Mouse (Mus musculus): ENCODE measurements around the gene Tmem97. TPM values are rescaled to one million over a fixed set of nuclear protein-coding genes. Genes with fewer than 3 reads are reported as not detected.

Gene Tmem97
- total and polyA plus RNA-seq, 3 experiments, result 30.4 to 67.8 (median 65.1) TPM

GRCm38 (mm10) chr11:78509148-78509547 is 41.4 kb downstream of the Tmem97 start:
- ATAC-seq (ENCODE audit: extremely low read depth, insufficient number of reproducible peaks, low FRiP score, poor library complexity, severe bottlenecking) (no peak), DNase-seq (ENCODE audit: low spot score) (no peak)
- TF ChIP-seq TAL1 (conservative IDR thresholded peaks at IDR 0.05; ENCODE audit: low read depth, low read length) (no peak), CTCF (IDR thresholded peaks at IDR 0.05; ENCODE audit: low read depth, low read length) (no peak), GATA2 (IDR thresholded peaks at IDR 0.05; ENCODE audit: borderline replicate concordance, low read depth, low read length) (no peak), POLR2AphosphoS5 (IDR thresholded peaks at IDR 0.05; ENCODE audit: insufficient replicate concordance, low read depth, low read length) (no peak), GATA1 (IDR thresholded peaks at IDR 0.05; ENCODE audit: borderline replicate concordance, low read length) (no peak)
- H3K4me3 ChIP-seq (ENCODE audit: low read depth, low read length), result no peak overlapping the region
- peaks cover 26% of the 10 kb centered on the region for H3K4me1 ChIP-seq (ENCODE audit: insufficient read depth, low read depth, low read length)
- H3K9me3 ChIP-seq (replicated peaks), result no peaks in the 10 kb centered on the region
- no peaks in the 10 kb centered on the region for H3K27me3 ChIP-seq (ENCODE audit: insufficient read depth, low read length)
- H3K36me3 ChIP-seq (replicated peaks), result peaks cover 63% of the 10 kb centered on the region

DNA sequence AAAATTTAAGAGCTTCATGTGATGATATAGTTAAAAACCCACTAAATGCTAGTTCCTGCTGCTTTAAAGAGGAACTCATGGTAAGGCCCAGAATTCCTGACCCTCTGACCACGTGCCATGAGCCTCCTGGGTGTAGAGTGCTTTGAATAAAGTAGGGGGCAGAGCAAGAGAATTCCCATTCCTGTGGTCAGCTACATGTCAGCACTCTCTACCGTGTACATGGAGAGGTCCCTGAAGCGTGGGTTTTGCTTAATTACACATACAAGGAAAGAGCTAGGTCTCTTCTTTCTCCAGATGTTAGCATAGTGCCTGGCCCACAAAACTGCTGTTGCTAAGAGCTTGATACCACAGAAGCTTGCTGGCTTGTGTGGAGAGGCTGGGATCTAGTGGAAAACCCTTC is 45.1 kb downstream of the Tmem97 start:
- peaks cover 7% of the 10 kb centered on the region; the same call in 1 of the 2 replicates for H3K27me3 ChIP-seq (ENCODE audit: insufficient read depth, low read length)
- DNase-seq (ENCODE audit: low spot score) (no peak), ATAC-seq (ENCODE audit: extremely low read depth, insufficient number of reproducible peaks, low FRiP score, poor library complexity, severe bottlenecking) (no peak)
- no peak for TF ChIP-seq CTCF (IDR thresholded peaks at IDR 0.05; ENCODE audit: low read depth, low read length)
- no peak for TF ChIP-seq TAL1 (conservative IDR thresholded peaks at IDR 0.05; ENCODE audit: low read depth, low read length)
- no peak for TF ChIP-seq POLR2AphosphoS5 (IDR thresholded peaks at IDR 0.05; ENCODE audit: insufficient replicate concordance, low read depth, low read length)
- no peak for TF ChIP-seq GATA2 (IDR thresholded peaks at IDR 0.05; ENCODE audit: borderline replicate concordance, low read depth, low read length)
- TF ChIP-seq GATA1 (IDR thresholded peaks at IDR 0.05; ENCODE audit: borderline replicate concordance, low read length), result no peak
- no peak overlapping the region for H3K4me3 ChIP-seq (ENCODE audit: low read depth, low read length)
- H3K9me3 ChIP-seq (replicated peaks), result no peaks in the 10 kb centered on the region
- peaks cover 62% of the 10 kb centered on the region for H3K36me3 ChIP-seq (replicated peaks)
- peaks cover 4% of the 10 kb centered on the region; the same call in 1 of the 2 replicates for H3K4me1 ChIP-seq (ENCODE audit: insufficient read depth, low read depth, low read length)

GRCm38 (mm10) chr11:78502909-78503650 is 47.5 kb downstream of the Tmem97 start, which contains the start of gene Sebox:
TSS of gene Sebox (plus strand) at chr11:78503447.
- no peak for DNase-seq (ENCODE audit: low spot score)

GRCm38 (mm10) chr11:78501529-78501928 is 49.0 kb downstream of the Tmem97 start:
- ATAC-seq (ENCODE audit: extremely low read depth, insufficient number of reproducible peaks, low FRiP score, poor library complexity, severe bottlenecking) (no peak), DNase-seq (ENCODE audit: low spot score) (no peak)
- H3K4me1 ChIP-seq (ENCODE audit: insufficient read depth, low read depth, low read length), result peaks cover 21% of the 10 kb centered on the region
- H3K36me3 ChIP-seq (replicated peaks), result peaks cover 25% of the 10 kb centered on the region
- H3K9me3 ChIP-seq (replicated peaks), result no peaks in the 10 kb centered on the region
- H3K4me3 ChIP-seq (ENCODE audit: low read depth, low read length), result no peak overlapping the region
- TF ChIP-seq CTCF (IDR thresholded peaks at IDR 0.05; ENCODE audit: low read depth, low read length), result no peak
- no peak for TF ChIP-seq GATA1 (IDR thresholded peaks at IDR 0.05; ENCODE audit: borderline replicate concordance, low read length)
- TF ChIP-seq GATA2 (IDR thresholded peaks at IDR 0.05; ENCODE audit: borderline replicate concordance, low read depth, low read length), result no peak
- H3K27me3 ChIP-seq (ENCODE audit: insufficient read depth, low read length), result peaks cover 38% of the 10 kb centered on the region

More at GRCm38 (mm10) chr11:78502909-78503650, 47.5 kb downstream of the Tmem97 start, which contains the start of gene Sebox:
- no peak for TF ChIP-seq GATA2 (IDR thresholded peaks at IDR 0.05; ENCODE audit: borderline replicate concordance, low read depth, low read length)
- TF ChIP-seq GATA1 (IDR thresholded peaks at IDR 0.05; ENCODE audit: borderline replicate concordance, low read length), result no peak
- TF ChIP-seq TAL1 (conservative IDR thresholded peaks at IDR 0.05; ENCODE audit: low read depth, low read length), result no peak
- no peak for TF ChIP-seq POLR2AphosphoS5 (IDR thresholded peaks at IDR 0.05; ENCODE audit: insufficient replicate concordance, low read depth, low read length)
- no peak for TF ChIP-seq CTCF (IDR thresholded peaks at IDR 0.05; ENCODE audit: low read depth, low read length)
- Histone ChIP-seq H3K4me3 (ENCODE audit: low read depth, low read length) (no peak within 1 kb of the TSS), H3K4me1 (ENCODE audit: insufficient read depth, low read depth, low read length) (peaks cover 6% of the 10 kb centered on the region; the same call in 1 of the 2 replicates), H3K27me3 (ENCODE audit: insufficient read depth, low read length) (peaks cover 25% of the 10 kb centered on the region), H3K36me3 (replicated peaks) (peaks cover 41% of the 10 kb centered on the region), H3K9me3 (replicated peaks) (no peaks in the 10 kb centered on the region)
- no peak for ATAC-seq (ENCODE audit: extremely low read depth, insufficient number of reproducible peaks, low FRiP score, poor library complexity, severe bottlenecking)

GRCm38 (mm10) chr11:78500623-78501202 is 49.9 kb downstream of the Tmem97 start:
- H3K4me3 ChIP-seq (ENCODE audit: low read depth, low read length), result no peak overlapping the region
- peaks cover 44% of the 10 kb centered on the region for H3K27me3 ChIP-seq (ENCODE audit: insufficient read depth, low read length)
- H3K36me3 ChIP-seq (replicated peaks), result peaks cover 17% of the 10 kb centered on the region
- TF ChIP-seq CTCF (IDR thresholded peaks at IDR 0.05; ENCODE audit: low read depth, low read length) (no peak), TAL1 (conservative IDR thresholded peaks at IDR 0.05; ENCODE audit: low read depth, low read length) (no peak), POLR2AphosphoS5 (IDR thresholded peaks at IDR 0.05; ENCODE audit: insufficient replicate concordance, low read depth, low read length) (no peak), GATA2 (IDR thresholded peaks at IDR 0.05; ENCODE audit: borderline replicate concordance, low read depth, low read length) (no peak), GATA1 (IDR thresholded peaks at IDR 0.05; ENCODE audit: borderline replicate concordance, low read length) (no peak)
- no peak for ATAC-seq (ENCODE audit: extremely low read depth, insufficient number of reproducible peaks, low FRiP score, poor library complexity, severe bottlenecking)
- no peak for DNase-seq (ENCODE audit: low spot score)
- H3K4me1 ChIP-seq (ENCODE audit: insufficient read depth, low read depth, low read length), result peaks cover 21% of the 10 kb centered on the region
- H3K9me3 ChIP-seq (replicated peaks), result no peaks in the 10 kb centered on the region

- Histone ChIP-seq H3K4me1 (ENCODE audit: insufficient read depth, low read depth, low read length) (peaks cover 21% of the 10 kb centered on the region), H3K9me3 (replicated peaks) (no peaks in the 10 kb centered on the region), H3K27me3 (ENCODE audit: insufficient read depth, low read length) (peaks cover 46% of the 10 kb centered on the region), H3K4me3 (ENCODE audit: low read depth, low read length) (no peak overlapping the region), H3K36me3 (replicated peaks) (peaks cover 7% of the 10 kb centered on the region)
- TF ChIP-seq POLR2AphosphoS5 (IDR thresholded peaks at IDR 0.05; ENCODE audit: insufficient replicate concordance, low read depth, low read length) (no peak), TAL1 (conservative IDR thresholded peaks at IDR 0.05; ENCODE audit: low read depth, low read length) (no peak), GATA2 (IDR thresholded peaks at IDR 0.05; ENCODE audit: borderline replicate concordance, low read depth, low read length) (no peak), CTCF (IDR thresholded peaks at IDR 0.05; ENCODE audit: low read depth, low read length) (no peak), GATA1 (IDR thresholded peaks at IDR 0.05; ENCODE audit: borderline replicate concordance, low read length) (no peak)
- ATAC-seq (ENCODE audit: extremely low read depth, insufficient number of reproducible peaks, low FRiP score, poor library complexity, severe bottlenecking), result no peak
- DNase-seq (ENCODE audit: low spot score), result no peak
Measured at GRCm38 (mm10) chr11:78499543-78499942, 51.0 kb downstream of the Tmem97 start.

Measured in G1E (cell line).